Mouse (Mus musculus) liver (tissue): ENCODE measurements around the gene Retreg1.
"Not testable (repeated sequence)": the region's sequence is repeated elsewhere in the genome, so short reads cannot be mapped to it uniquely, and the experiment has no call there.

Experiments
- DNase-seq: peaks from one replicate; pipeline ENCODE4 v3.0.0-alpha.2; 2020; ENCODE audit warnings: mixed read lengths

Retreg1 gene

GRCm38 (mm10) chr15:25949696-25950095 lies 106.7 kb downstream of the Retreg1 start:
- no peak for DNase-seq

GRCm38 (mm10) chr15:25950584-25950983 lies 107.6 kb downstream of the Retreg1 start:
- no peak for DNase-seq

GRCm38 (mm10) chr15:25951037-25951436 lies 108.1 kb downstream of the Retreg1 start:
- DNase-seq: no peak

- no peak for DNase-seq
Observed at GRCm38 (mm10) chr15:25956001-25956400, 113.0 kb downstream of the Retreg1 start.

GRCm38 (mm10) chr15:25956422-25957117 lies 113.6 kb downstream of the Retreg1 start:
- no peak for DNase-seq

- DNase-seq: no peak
Observed at GRCm38 (mm10) chr15:25957651-25958050, 114.7 kb downstream of the Retreg1 start.

GRCm38 (mm10) chr15:25959375-25959774 lies 116.4 kb downstream of the Retreg1 start:
- no peak for DNase-seq

- no peak for DNase-seq
Observed at GRCm38 (mm10) chr15:25960231-25960630, 117.3 kb downstream of the Retreg1 start.

GRCm38 (mm10) chr15:25966220-25966774 lies 123.3 kb downstream of the Retreg1 start:
- no peak for DNase-seq

GRCm38 (mm10) chr15:25971596-25971995 lies 128.6 kb downstream of the Retreg1 start:
- no peak for DNase-seq

- no peak for DNase-seq
Observed at GRCm38 (mm10) chr15:25972758-25973157, 129.8 kb downstream of the Retreg1 start.

GRCm38 (mm10) chr15:25974352-25974751 lies 131.4 kb downstream of the Retreg1 start:
- no peak for DNase-seq

GRCm38 (mm10) chr15:25975810-25976209 lies 132.8 kb downstream of the Retreg1 start:
- DNase-seq: no peak

GRCm38 (mm10) chr15:25983614-25984013 lies 140.6 kb downstream of the Retreg1 start:
- DNase-seq: not testable (repeated sequence)

- peak; percentile 94 for DNase-seq
Observed at GRCm38 (mm10) chr15:25984067-25984733, 141.2 kb downstream of the Retreg1 start, which contains the start of gene Zfp622. Gene Zfp622 (plus strand): TSS chr15:25984366.

- peak; percentile 50 for DNase-seq
Observed at GRCm38 (mm10) chr15:25984734-25985492, 141.9 kb downstream of the Retreg1 start.

- peak; percentile 30 for DNase-seq
Observed at GRCm38 (mm10) chr15:25992992-25993727, 150.2 kb downstream of the Retreg1 start.

GRCm38 (mm10) chr15:25995521-25995920 lies 152.5 kb downstream of the Retreg1 start:
- DNase-seq: no peak

GRCm38 (mm10) chr15:25999545-25999944 lies 156.6 kb downstream of the Retreg1 start:
- not testable (repeated sequence) for DNase-seq

- DNase-seq: no peak
Observed at GRCm38 (mm10) chr15:26008621-26009020, 165.6 kb downstream of the Retreg1 start.

GRCm38 (mm10) chr15:26012891-26013290 lies 169.9 kb downstream of the Retreg1 start:
- no peak for DNase-seq

- peak; percentile 6 for DNase-seq
Observed at GRCm38 (mm10) chr15:26015979-26016665, 173.1 kb downstream of the Retreg1 start.
